Mouse (Mus musculus) adrenal gland, postnatal 0 days (tissue): Measurements from ENCODE around the gene F10. TPM values are rescaled to one million over a fixed set of nuclear protein-coding genes. Genes with fewer than 3 reads are reported as not detected.

Source experiments
- polyA plus RNA-seq: library from polyadenylated mRNA; unstranded; fragments of >200 nt; fragmentation: Nextera tagmentation; extraction: Ambion mirVana; gene quantifications from 2 replicates; pipeline ENCODE4 v1.2.1, GENCODE M21; 2015

Gene F10
- polyA plus RNA-seq, result 10.9 and 17.2 TPM in 2 replicates

DNA sequence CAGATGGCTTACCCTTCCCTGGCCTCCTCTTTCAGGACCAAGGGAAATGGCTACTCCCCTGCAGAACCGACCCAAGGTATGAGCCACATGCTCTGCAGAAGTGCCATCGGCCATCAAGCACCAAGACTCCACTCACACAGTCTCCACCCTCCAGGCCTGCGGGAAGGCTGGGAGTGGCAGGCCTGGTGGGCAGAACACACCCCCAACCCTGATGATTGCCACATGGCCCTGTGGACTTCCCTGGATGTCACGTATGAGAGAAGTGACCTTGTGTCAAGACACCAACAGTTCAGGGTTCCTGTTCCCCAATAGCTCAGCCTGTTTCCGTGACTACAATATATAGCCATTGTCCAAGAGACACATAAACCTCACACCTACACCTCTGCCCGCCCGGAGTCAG lies at the start of gene F10:
TSS of gene F10 (plus strand) at position 294 of the 400 bp plus-strand sequence.

DNA sequence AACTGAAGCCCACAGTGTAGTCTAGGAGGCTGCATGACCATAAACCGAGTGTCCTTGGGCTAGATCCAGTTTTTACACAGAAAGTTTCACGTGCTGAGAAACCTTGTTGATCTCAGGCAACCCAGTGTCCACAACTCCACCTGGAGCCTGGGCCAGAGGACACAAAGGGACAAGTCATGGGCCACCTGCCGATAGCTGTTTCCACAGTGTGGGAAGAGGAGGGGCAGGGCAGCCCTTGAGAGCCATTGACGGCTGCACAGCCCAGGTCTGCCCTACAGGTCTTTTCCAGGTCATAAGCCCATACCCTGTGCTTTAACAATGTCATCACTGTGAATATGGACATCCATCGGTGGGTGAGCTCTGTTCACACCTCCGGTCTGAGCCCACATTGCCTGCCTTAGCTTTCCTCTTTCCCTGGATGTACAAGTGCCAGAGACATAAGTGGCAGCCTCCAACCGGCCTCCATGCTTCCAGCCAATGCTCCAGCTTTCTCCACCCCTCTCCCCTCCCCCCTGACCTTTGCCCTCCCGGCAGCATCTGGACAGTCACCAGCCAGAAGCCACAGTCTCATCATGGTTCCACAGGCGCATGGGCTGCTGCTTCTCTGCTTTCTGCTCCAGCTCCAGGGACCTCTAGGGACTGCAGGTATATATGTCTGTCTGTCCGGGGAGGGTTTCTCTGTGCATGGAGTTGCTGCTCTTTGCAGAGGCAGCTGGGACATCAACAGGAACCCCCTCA lies 11.5 kb upstream of the F10 start, which contains the start of gene F7:
TSS of gene F7 (plus strand) at position 548 of the 738 bp plus-strand sequence.

DNA sequence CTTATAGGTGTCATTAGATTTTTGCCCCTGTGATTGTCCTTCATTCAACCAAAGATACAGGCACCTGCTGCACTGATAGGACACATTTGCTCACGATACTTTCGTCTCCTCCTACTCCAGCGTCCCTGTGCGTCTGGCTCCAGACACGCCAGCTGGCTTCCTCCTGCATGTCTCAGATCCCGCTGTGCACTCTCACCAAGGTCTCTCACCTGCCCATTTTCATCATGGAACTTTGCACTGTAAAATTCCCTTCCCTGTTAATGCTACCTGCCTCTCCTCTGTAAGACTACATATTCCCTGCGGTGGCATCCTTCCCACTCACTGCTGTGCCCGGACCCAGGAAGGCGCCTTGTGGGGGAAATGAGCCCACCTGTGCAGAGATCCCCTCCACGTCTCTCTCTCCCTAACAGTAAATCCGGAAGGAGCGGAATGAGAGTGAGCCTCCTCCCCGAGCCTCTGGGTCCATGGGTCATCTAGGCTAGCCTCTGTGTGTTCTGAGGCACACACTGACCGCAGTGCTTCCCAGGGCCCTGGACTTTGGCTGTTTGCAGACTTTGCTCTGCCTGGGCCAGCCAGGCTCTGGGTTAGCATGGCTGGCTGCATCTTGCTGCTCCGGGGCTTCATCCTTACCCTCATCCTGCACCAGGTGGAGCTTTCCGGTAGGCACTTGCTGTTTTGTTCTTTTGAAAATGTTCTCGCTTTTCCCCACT lies 23.5 kb downstream of the F10 start, which contains the start of gene Proz:
TSS of gene Proz (plus strand) at position 474 of the 710 bp plus-strand sequence.

DNA sequence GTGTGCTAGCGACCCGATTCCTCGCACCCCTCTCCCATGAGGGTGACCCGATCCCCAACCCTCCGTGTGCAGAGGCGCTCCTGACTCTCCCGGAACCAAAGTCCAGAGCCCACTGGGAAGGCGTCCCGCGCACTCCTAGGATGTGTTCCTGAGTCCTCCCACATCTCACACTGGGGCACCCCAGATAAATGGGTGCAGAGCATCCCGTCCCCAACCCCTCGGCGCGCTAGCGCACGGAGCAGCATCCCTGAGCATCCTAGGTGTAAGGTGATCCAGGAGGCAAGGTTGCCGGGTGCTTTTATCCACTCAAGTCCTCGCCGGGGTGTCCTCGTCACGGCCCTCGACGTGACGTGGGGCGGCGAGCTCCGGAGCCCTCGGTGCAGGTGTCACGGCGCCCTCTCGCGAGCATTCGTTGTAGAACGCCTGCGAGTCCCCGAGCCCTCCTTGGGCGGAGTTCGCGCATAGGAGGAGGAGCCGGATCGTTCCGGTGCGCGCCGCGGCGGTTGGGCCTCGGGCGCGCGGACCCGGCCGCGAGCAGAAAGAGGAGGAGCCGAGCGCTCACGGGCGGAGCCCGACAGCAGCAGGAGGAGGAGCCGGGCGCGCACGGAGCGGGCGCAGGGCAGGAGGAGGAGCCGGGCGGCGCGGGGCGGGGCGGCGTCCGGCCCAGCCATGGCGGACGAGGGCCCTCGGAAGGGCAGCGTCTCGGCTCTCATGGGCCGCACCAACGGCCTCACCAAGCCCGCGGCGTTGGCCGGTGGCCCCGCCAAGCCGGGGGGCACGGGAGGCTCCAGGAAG lies 68.2 kb downstream of the F10 start, which contains the start of the genes Pcid2 and Cul4a:
TSS of gene Pcid2 (minus strand) at position 373 of the 795 bp plus-strand sequence.
TSS of gene Cul4a (plus strand) at position 535 of the 795 bp plus-strand sequence.

Other genes with a start within 250 kb of the F10 start
- 11.4 and 16.1 TPM in 2 replicates for gene Mcf2l, start 163.5 kb upstream of the F10 start, polyA plus RNA-seq
- 0.80 and 1.2 TPM in 2 replicates for gene F7, start 11.3 kb upstream of the F10 start, polyA plus RNA-seq
- 1.6 and 3.1 TPM in 2 replicates for gene Proz, start 23.6 kb downstream of the F10 start, polyA plus RNA-seq
- gene Pcid2, start 68.2 kb downstream of the F10 start, polyA plus RNA-seq, result 15.3 and 20.3 TPM in 2 replicates
- gene Cul4a, start 68.3 kb downstream of the F10 start, polyA plus RNA-seq, result 65.3 and 129 TPM in 2 replicates
- 295 and 388 TPM in 2 replicates for gene Lamp1, start 121.9 kb downstream of the F10 start, polyA plus RNA-seq
- gene Grtp1, start 163.3 kb downstream of the F10 start, polyA plus RNA-seq, result 20.5 and 26.6 TPM in 2 replicates
- gene Adprhl1, start 216.9 kb downstream of the F10 start, polyA plus RNA-seq, result 0.24 and 1.8 TPM in 2 replicates